Mouse (Mus musculus) bone marrow, adult 2 months (tissue): ENCODE results near the gene Med12l.

ENCODE experiments used
- CTCF ChIP-seq: fragments of 200-500 bp; IDR thresholded peaks from 2 replicates; pipeline ENCODE4 v1.5.1; 2011; ENCODE audit warnings: low read length, control low read depth; ENCODE audit not compliant: control insufficient read depth, insufficient read depth
- POLR2A ChIP-seq: fragments of 200-500 bp; IDR thresholded peaks from 2 replicates; pipeline ENCODE4 v1.6.1; 2011; ENCODE audit warnings: low read depth, mild to moderate bottlenecking, control low read depth, low read length, borderline replicate concordance; ENCODE audit not compliant: control insufficient read depth

- TF ChIP-seq CTCF (no peak), POLR2A (no peak)
Measured at GRCm38 (mm10) chr3:59157048-59157447, 151.4 kb downstream of the Med12l start.
